Mouse (Mus musculus): ENCODE measurements around the gene Kcnma1.

The Kcnma1 gene

GRCm38 (mm10) chr14:23782845-23783609 lies 231.3 kb downstream of the Kcnma1 start:
- DNase-seq (ENCODE audit: low spot score in 2 of 2) = no peak

DNA sequence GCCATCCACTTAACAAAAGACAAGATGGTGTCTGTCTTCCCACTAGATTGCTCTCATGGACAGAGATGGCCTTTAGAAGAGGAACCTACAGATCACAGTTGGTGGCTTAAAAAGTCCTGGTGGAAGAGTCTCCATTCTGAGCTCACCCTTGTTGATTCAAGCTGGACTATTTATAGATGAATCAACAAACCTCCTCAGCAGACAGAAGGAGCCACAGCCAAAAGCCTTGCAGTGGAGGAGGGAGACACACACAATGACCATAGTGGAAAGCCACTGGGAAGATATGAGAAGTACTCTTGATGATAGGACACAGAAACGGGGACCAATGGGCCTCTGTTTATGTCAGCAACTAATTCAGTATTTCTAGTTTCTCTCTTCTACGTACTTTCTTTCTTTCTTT lies 239.7 kb downstream of the Kcnma1 start:
- no peak for DNase-seq (ENCODE audit: low spot score in 2 of 2)

DNA sequence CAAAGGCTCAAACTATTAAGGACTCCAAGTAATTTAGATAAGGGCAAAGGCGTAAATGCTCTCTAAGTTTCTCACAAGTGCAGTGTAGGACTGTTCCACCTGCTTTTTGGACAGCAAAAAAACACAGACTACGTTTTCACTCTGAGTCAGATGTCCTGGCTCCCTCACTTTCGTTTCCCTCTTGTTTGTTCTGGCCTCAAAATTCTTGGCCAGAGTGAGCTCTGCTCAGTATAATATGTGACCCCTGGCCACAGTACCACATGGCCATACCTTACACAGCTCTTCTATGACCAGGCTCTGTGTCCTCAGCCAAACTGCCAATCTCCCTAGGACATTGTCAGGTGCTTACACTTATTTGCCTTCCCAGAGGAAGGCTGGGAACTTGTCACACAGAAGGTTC lies 241.6 kb downstream of the Kcnma1 start:
- no peak for DNase-seq (ENCODE audit: low spot score in 2 of 2)

DNA sequence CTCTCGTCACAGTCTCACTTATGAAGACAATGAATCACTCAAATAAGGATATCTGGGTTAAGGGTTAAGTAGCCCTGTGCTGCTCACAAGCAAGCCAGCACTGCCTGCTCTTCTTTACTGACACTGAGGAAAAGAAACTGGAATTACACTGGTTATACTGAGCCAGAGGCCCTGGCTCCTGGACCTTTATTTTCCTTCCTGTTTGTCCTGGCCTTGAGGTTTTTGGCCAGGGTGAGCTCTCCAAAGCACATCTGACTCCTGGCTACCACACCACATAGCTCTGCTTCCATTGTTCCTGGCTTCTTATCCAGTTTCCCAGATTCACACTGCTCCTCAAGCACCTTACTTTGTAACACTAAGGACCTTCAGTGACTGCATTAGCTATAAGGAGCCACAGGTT lies 242.5 kb downstream of the Kcnma1 start:
- no peak for DNase-seq (ENCODE audit: low spot score in 2 of 2)

GRCm38 (mm10) chr14:23762471-23762870 lies 251.8 kb downstream of the Kcnma1 start:
- no peak for DNase-seq (ENCODE audit: low spot score in 2 of 2)

DNA sequence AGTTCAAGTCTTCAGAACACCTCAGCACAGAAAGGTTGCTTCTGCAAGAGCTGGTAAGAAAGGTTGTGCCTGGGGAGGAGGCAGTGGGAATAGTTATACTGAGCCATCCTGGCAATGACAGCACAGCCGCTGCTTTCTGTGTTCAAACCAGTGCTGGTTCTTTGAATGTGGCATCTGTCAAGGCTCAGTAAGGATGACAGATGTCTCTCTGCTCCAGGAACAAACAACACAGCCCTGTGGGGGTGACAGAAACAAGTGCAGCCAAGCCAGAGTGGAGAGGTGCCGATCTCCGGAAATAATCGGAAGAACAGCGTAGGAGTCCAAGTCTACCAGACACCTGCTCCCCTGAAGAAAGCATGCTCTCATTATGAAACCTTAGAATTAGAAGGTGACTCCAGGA lies 254.7 kb downstream of the Kcnma1 start:
- no peak for DNase-seq (ENCODE audit: low spot score in 2 of 2)

- no peak for DNase-seq (ENCODE audit: low spot score in 2 of 2)
These were observed 255.9 kb downstream of the Kcnma1 start for GRCm38 (mm10) chr14:23758421-23758820.

GRCm38 (mm10) chr14:23748011-23748410 lies 266.3 kb downstream of the Kcnma1 start:
- DNase-seq (ENCODE audit: low spot score in 2 of 2) = no peak

- no peak for DNase-seq (ENCODE audit: low spot score in 2 of 2)
These were observed 267.3 kb downstream of the Kcnma1 start for GRCm38 (mm10) chr14:23746976-23747375.

GRCm38 (mm10) chr14:23741531-23741930 lies 272.8 kb downstream of the Kcnma1 start:
- no peak for DNase-seq (ENCODE audit: low spot score in 2 of 2)

- DNase-seq (ENCODE audit: low spot score in 2 of 2) = no peak
These were observed 280.1 kb downstream of the Kcnma1 start for GRCm38 (mm10) chr14:23734200-23734599.

DNA sequence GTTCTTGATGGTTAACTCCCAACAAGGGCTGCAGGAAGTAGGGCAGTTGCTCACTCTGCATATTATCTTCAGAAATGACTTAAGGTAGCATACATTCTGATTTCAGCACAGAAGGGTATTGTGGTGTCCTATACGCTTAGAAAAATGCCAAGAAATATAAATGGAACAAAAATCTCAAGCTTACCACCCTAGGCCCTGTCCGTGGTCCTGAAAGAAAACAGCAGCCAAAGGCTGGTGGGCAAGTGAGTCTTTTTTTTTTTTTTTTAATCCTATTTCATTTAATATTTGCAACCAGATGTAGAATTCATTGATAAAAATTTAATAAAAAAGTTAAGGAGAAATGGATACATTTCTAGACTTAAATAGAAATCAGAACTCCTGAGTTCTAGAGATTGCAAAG lies 284.9 kb downstream of the Kcnma1 start:
- DNase-seq (ENCODE audit: low spot score in 2 of 2) = no peak

GRCm38 (mm10) chr14:23723701-23724430 lies 290.4 kb downstream of the Kcnma1 start:
- no peak for DNase-seq (ENCODE audit: low spot score in 2 of 2)

GRCm38 (mm10) chr14:23719246-23719645 lies 295.0 kb downstream of the Kcnma1 start:
- no peak for DNase-seq (ENCODE audit: low spot score in 2 of 2)

DNA sequence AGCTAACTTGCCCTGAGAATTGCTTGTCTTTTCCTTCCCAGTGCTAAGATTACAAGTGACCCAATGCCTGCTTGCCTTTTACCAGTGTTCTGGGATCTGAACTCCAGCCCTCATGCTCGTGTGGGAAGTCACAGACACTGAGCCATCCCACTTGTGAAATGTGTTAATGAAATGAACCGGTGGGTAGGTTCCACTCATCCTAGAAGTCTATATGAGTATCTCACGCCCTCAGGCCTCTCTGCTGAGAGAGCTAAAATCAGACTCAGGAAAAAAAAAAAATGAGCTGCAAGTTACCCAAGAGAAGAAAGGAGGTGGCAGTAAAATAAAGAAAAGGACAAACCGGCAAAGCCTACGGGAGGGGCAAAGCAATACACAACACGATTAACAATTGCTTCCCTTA lies 295.6 kb downstream of the Kcnma1 start:
- DNase-seq (ENCODE audit: low spot score in 2 of 2) = no peak

DNA sequence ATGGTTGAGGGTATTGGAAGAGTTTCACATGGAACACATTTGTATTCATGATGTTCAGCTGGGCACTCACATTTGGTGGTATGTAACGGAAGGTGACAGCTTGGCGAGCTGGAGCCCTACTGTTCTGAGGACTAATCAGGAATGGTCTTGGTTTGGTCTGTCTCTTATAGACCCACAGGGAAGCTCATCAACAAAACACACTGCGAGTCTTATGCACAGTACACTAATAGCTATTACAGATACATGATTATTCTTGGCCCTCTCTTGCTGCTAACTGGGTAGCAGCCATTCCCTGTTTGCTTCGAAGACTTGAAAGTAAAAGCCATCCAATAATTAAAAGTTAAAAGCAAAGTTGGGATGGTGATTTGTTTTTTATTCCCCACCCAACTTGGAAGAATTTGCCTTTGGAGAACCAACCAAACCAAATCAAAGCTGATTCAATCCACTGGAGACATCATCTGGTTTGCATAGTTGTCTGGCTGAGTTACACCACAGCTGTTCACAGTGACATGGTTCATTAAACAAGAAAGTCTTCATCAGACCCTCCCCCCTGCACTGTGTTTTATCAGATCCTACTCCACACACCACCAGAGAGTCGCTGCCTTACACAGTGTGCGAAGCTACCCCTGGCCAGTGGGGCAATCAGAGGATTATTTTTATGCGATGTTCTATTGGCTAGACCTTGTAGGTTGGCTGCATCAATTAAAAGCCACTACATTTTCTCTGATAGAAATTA lies 299.7 kb downstream of the Kcnma1 start:
- DNase-seq (ENCODE audit: low spot score in 2 of 2) = no peak

DNA sequence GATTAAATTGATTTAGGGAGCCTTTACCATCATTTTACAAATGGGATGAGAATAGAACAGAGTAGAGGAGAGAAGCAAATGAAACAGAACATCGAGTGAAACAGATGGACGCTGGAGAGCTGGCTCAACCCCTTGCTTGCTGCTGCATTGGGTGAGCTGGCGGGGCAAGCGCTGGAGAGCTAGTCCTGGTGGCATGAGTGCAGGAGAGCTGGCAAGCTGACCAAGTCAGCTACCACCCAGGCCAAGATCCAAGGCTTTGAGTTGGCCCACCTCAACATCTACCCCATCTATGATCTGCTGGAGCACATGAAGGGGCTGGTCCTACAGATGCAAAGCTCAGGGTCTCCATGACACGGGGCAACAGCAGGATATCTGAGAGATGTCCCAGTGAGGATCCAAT lies 301.4 kb downstream of the Kcnma1 start:
- DNase-seq (ENCODE audit: low spot score in 2 of 2) = no peak

GRCm38 (mm10) chr14:23710954-23711353 lies 303.3 kb downstream of the Kcnma1 start:
- no peak for DNase-seq (ENCODE audit: low spot score in 2 of 2)

DNA sequence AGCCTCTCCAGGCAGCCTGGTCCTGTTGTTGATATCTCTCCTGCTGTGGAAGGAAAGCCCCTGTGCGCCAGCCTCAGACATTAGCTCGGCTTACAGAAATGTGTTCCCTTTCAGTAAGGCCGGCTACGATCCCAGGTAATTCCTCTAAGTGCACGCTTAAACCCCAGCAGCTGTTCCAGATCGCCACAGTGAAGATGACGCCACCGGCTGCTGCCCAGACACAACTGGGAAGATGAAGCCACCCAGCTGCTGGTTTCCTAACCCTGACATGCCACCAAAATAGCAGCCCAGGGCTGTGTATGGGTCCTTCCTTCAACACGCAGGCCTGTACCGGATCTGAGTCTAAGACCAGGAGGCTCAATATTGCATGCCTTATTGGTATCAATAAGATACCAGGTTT lies 307.5 kb downstream of the Kcnma1 start:
- DNase-seq (ENCODE audit: low spot score in 2 of 2) = no peak

DNA sequence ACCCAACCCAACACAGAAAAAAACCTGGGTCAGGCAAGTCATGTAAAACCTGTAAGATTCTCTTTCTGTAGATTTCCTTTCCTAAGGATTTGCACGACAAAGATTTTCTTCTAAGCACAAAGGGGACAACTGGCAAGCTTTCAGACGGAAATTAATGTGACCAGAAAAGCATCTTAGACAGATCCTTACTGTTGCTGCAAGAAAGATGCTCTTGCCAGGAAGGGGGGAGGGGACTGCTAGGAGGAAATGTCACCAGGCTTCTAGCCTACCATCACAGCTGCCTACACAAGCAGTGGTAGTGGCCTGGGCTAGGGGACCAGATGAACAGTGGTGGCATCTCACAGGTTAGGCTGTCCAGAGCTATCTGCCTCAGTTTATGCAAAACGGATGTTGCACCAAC lies 308.6 kb downstream of the Kcnma1 start:
- DNase-seq (ENCODE audit: low spot score in 2 of 2) = no peak

GRCm38 (mm10) chr14:23704303-23704702 lies 310.0 kb downstream of the Kcnma1 start:
- DNase-seq (ENCODE audit: low spot score in 2 of 2) = no peak

DNA sequence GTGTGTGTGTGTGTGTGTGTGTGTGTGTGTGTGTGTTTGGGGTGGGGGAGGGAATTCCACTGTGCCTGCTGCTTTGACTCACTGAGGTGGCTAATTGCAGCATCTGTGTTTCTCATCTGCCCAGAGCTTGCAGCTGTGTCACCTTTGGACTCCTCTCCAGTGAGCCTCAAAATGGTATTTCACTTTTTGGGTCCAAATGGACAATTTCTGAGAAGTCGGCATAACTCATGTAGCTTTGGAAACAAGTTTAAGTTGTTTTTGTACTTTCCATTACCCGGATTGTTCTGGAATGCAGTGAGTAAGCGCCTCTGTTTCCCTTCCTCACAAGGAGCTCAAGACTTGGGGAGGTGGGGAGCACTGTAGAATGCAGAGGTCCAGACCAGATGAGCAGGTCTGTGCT lies 317.9 kb downstream of the Kcnma1 start:
- DNase-seq (ENCODE audit: low spot score in 2 of 2) = no peak

DNA sequence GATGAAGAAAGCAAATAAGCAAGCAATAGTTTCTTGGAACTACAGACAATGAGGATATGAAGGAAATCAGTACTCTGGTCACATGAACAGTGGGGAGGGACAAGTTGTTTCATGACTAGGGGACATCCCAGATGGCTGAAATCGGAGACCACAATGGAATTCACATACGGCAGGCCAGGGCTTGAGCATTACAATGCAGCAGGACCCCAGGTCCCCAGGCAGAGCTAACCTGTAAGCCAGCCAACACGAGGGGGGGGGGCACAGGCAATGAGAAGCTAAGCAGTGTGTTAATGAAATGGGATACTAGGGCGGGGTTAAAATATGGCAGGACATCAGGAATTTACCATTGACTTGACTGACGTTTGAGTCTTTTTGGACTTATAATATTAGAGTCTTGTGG lies 324.6 kb downstream of the Kcnma1 start:
- DNase-seq (ENCODE audit: low spot score in 2 of 2) = no peak
